Mouse (Mus musculus) forebrain, embryonic 14.5 days (tissue): ENCODE data around the gene Gcn1l1. TPM values are rescaled to one million over a fixed set of nuclear protein-coding genes. Genes with fewer than 3 reads are reported as not detected.

ENCODE experiments used
- ATAC-seq: fragments of 200-750 bp; cut with Nextera tagmentation; 2 replicates; pipeline ENCODE4 v1.8.0; 2017; ENCODE audit warnings: mild to moderate bottlenecking, moderate library complexity
- DNase-seq: peaks from one replicate; pipeline ENCODE4 v3.0.0-alpha.2; 2015; ENCODE audit warnings: low spot score
- H3K27ac ChIP-seq: fragments of 300-500 bp; sonication (generic); 2 replicates; pipeline ENCODE4 v1.5.1; 2014; ENCODE audit warnings: low read depth, mild to moderate bottlenecking, control low read depth, low read length, moderate library complexity
- H3K27me3 ChIP-seq: fragments of 300-500 bp; sonication (generic); replicated peaks from 2 replicates; pipeline ENCODE4 v1.6.1; 2014; ENCODE audit warnings: low read length, control low read depth, mixed read lengths; ENCODE audit not compliant: control insufficient read depth, insufficient read depth
- H3K36me3 ChIP-seq: fragments of 300-500 bp; sonication (generic); 2 replicates; pipeline ENCODE4 v1.6.1; 2014; ENCODE audit warnings: low read length, control low read depth; ENCODE audit not compliant: control insufficient read depth, insufficient read depth
- H3K4me1 ChIP-seq: fragments of 300-500 bp; sonication (generic); 2 replicates; pipeline ENCODE4 v1.6.1; 2014; ENCODE audit warnings: antibody characterized with exemption, low read length, control low read depth; ENCODE audit not compliant: control insufficient read depth, insufficient read depth
- H3K4me2 ChIP-seq: fragments of 300-500 bp; sonication (generic); 2 replicates; pipeline ENCODE4 v1.6.1; 2014; ENCODE audit warnings: mild to moderate bottlenecking, control low read depth, low read length
- H3K4me3 ChIP-seq: fragments of 300-500 bp; sonication (generic); 2 replicates; pipeline ENCODE4 v1.5.1; 2014; ENCODE audit warnings: low read depth, low read length, control low read depth
- H3K9ac ChIP-seq: fragments of 300-500 bp; sonication (generic); 2 replicates; pipeline ENCODE4 v1.6.1; 2014; ENCODE audit warnings: mild to moderate bottlenecking, low read length, control low read depth, moderate library complexity
- H3K9me3 ChIP-seq: fragments of 300-500 bp; sonication (generic); replicated peaks from 2 replicates; pipeline ENCODE4 v1.6.1; 2016; ENCODE audit warnings: low read length, control low read depth, mixed read lengths; ENCODE audit not compliant: control insufficient read depth
- WGBS: fragments of 180-500 bp; shearing (Covaris S2); extraction: QIAGEN DNeasy Blood & Tissue Kit; methylation state at CpG from one replicate; pipeline ENCODE4 v1.1.7; 2014; 5-methylcytosine and 5-hydroxymethylcytosine counted together
- polyA plus RNA-seq: library from polyadenylated mRNA; unstranded; fragments of >200 nt; fragmentation: Nextera tagmentation; extraction: Ambion mirVana; gene quantifications from 2 replicates; pipeline ENCODE4 v1.2.1, GENCODE M21; 2014

Gcn1l1 gene
- polyA plus RNA-seq, 1 experiment from 2014 or later = 29.2 TPM

GRCm38 (mm10) chr5:115591506-115591905 is 26.5 kb downstream of the Gcn1l1 start:
- WGBS = 96% methylated on average over 2 of the region's 2 CpGs
- no peak overlapping the region for H3K4me2 ChIP-seq
- H3K9ac ChIP-seq = no peak overlapping the region
- H3K27ac ChIP-seq = no peak overlapping the region
- no peaks in the 10 kb centered on the region for H3K27me3 ChIP-seq
- no peak overlapping the region for H3K4me3 ChIP-seq
- H3K36me3 ChIP-seq = peaks cover 98% of the 10 kb centered on the region
- no peak for DNase-seq
- H3K4me1 ChIP-seq = no peaks in the 10 kb centered on the region
- H3K9me3 ChIP-seq = no peaks in the 10 kb centered on the region
- ATAC-seq = no peak

- Histone ChIP-seq H3K4me3 (no peak overlapping the region), H3K9ac (no peak overlapping the region), H3K36me3 (peaks cover 86% of the 10 kb centered on the region), H3K27me3 (no peaks in the 10 kb centered on the region), H3K4me1 (no peaks in the 10 kb centered on the region), H3K27ac (no peak overlapping the region), H3K4me2 (no peak overlapping the region), H3K9me3 (no peaks in the 10 kb centered on the region)
- WGBS = 95% methylated on average over 6 of the region's 6 CpGs
- DNase-seq (no peak), ATAC-seq (no peak)
These were observed 38.5 kb downstream of the Gcn1l1 start for GRCm38 (mm10) chr5:115603561-115603960.

- H3K9me3 ChIP-seq = no peaks in the 10 kb centered on the region
- ATAC-seq = no peak
- peaks cover 93% of the 10 kb centered on the region for H3K36me3 ChIP-seq
- no peak overlapping the region for H3K4me3 ChIP-seq
- H3K4me1 ChIP-seq = no peaks in the 10 kb centered on the region
- DNase-seq = no peak
- 94% methylated on average over 11 of the region's 11 CpGs for WGBS
- H3K4me2 ChIP-seq = no peak overlapping the region
- no peak overlapping the region for H3K9ac ChIP-seq
- H3K27ac ChIP-seq = no peak overlapping the region
- H3K27me3 ChIP-seq = no peaks in the 10 kb centered on the region
These were observed 46.5 kb downstream of the Gcn1l1 start for GRCm38 (mm10) chr5:115611566-115611965.

- Histone ChIP-seq H3K4me3 (no peak overlapping the region), H3K4me1 (no peaks in the 10 kb centered on the region), H3K36me3 (peaks cover 100% of the 10 kb centered on the region), H3K9ac (no peak overlapping the region), H3K27me3 (no peaks in the 10 kb centered on the region), H3K4me2 (no peak overlapping the region), H3K27ac (no peak overlapping the region), H3K9me3 (no peaks in the 10 kb centered on the region)
- no peak for ATAC-seq
- DNase-seq = no peak
- 92% methylated on average over 9 of the region's 9 CpGs for WGBS
These were observed 48.3 kb downstream of the Gcn1l1 start for GRCm38 (mm10) chr5:115613332-115613731.

GRCm38 (mm10) chr5:115614948-115615347 is 49.9 kb downstream of the Gcn1l1 start:
- H3K9me3 ChIP-seq = no peaks in the 10 kb centered on the region
- WGBS = 84% methylated on average over 7 of the region's 7 CpGs
- no peaks in the 10 kb centered on the region for H3K27me3 ChIP-seq
- H3K4me1 ChIP-seq = no peaks in the 10 kb centered on the region
- H3K4me2 ChIP-seq = no peak overlapping the region
- no peak for ATAC-seq
- no peak overlapping the region for H3K27ac ChIP-seq
- H3K4me3 ChIP-seq = no peak overlapping the region
- H3K9ac ChIP-seq = no peak overlapping the region
- DNase-seq = no peak
- H3K36me3 ChIP-seq = peaks cover 100% of the 10 kb centered on the region

- Histone ChIP-seq H3K9me3 (no peaks in the 10 kb centered on the region), H3K9ac (no peak overlapping the region), H3K27ac (no peak overlapping the region), H3K4me3 (no peak overlapping the region), H3K27me3 (no peaks in the 10 kb centered on the region), H3K36me3 (peaks cover 81% of the 10 kb centered on the region), H3K4me2 (no peak overlapping the region), H3K4me1 (no peaks in the 10 kb centered on the region)
- 94% methylated on average over 15 of the region's 15 CpGs for WGBS
- ATAC-seq = no peak
- no peak for DNase-seq
These were observed 54.6 kb downstream of the Gcn1l1 start for GRCm38 (mm10) chr5:115619690-115620089.

- DNase-seq (no peak), ATAC-seq (no peak)
- H3K4me1 ChIP-seq = no peaks in the 10 kb centered on the region
- 85% methylated on average over 7 of the region's 7 CpGs for WGBS
- H3K4me3 ChIP-seq = no peak overlapping the region
- no peaks in the 10 kb centered on the region for H3K9me3 ChIP-seq
- H3K27me3 ChIP-seq = no peaks in the 10 kb centered on the region
- peaks cover 51% of the 10 kb centered on the region for H3K36me3 ChIP-seq
- no peak overlapping the region for H3K4me2 ChIP-seq
- no peak overlapping the region for H3K9ac ChIP-seq
- no peak overlapping the region for H3K27ac ChIP-seq
These were observed 57.6 kb downstream of the Gcn1l1 start for GRCm38 (mm10) chr5:115622686-115623085.

GRCm38 (mm10) chr5:115623694-115624440 is 58.8 kb downstream of the Gcn1l1 start:
- Histone ChIP-seq H3K9me3 (no peaks in the 10 kb centered on the region), H3K36me3 (peaks cover 39% of the 10 kb centered on the region), H3K9ac (no peak overlapping the region), H3K4me2 (no peak overlapping the region), H3K4me3 (no peak overlapping the region), H3K27me3 (no peaks in the 10 kb centered on the region), H3K4me1 (no peaks in the 10 kb centered on the region), H3K27ac (no peak overlapping the region)
- ATAC-seq (no peak), DNase-seq (no peak)
- 81% methylated on average over 9 of the region's 9 CpGs for WGBS

GRCm38 (mm10) chr5:115626237-115626886 is 61.3 kb downstream of the Gcn1l1 start:
- Histone ChIP-seq H3K27ac (no peak overlapping the region), H3K4me1 (0 out of 2 replicates have a peak, but pooled peaks cover 3% of the 10 kb centered on the region), H3K27me3 (no peaks in the 10 kb centered on the region), H3K9ac (no peak overlapping the region), H3K4me3 (no peak overlapping the region), H3K9me3 (no peaks in the 10 kb centered on the region), H3K4me2 (no peak overlapping the region), H3K36me3 (peaks cover 14% of the 10 kb centered on the region)
- no peak for ATAC-seq
- WGBS = 88% methylated on average over 10 of the region's 10 CpGs
- DNase-seq = no peak
